Mouse (Mus musculus) liver, adult 2 months (tissue): ENCODE measurements at regions not wholly inside any gene's neighbourhood (a gene's known extent, or its start where the extent isn't known, plus 50 kb on each side); places are given as distances from the start of the nearest gene placed in this dataset.

ENCODE experiments used
- CTCF ChIP-seq: fragments of 200-500 bp; IDR thresholded peaks from 2 replicates; pipeline ENCODE4 v1.5.1; 2011; ENCODE audit warnings: low read depth, low read length, control low read depth
- POLR2A ChIP-seq: fragments of 200-500 bp; IDR thresholded peaks from 2 replicates; pipeline ENCODE4 v1.6.1; 2011; ENCODE audit warnings: low read length, control low read depth; ENCODE audit not compliant: insufficient read depth; ENCODE audit errors: extremely low read depth

GRCm38 (mm10) chr8:26813198-26813815 is 163.8 kb upstream of the Zfp703 start:
- TF ChIP-seq CTCF (no peak), POLR2A (no peak)
